Comparison of ENCODE assay signal across 11 mouse cellular contexts in the genomic region with DNA sequence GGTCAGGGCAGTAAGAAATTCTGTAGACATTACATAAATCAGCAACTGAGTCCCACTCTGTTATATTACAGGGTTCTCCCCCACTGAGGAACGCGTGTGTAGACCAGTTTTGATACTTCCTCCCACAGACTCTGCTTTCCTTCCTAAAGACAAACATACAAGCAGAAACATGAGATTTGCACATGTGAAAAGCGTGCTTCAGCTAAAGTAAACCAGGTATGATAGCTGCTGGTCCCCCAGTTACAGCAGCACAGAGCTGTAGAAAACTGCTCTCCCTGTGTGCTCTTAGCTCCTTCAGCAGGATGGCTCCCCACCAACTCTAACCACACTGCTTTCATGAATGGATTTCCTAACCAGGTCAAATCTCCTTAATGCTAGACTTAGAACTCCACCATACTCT.
"Had no signal": no experiment of that assay in that cellular context is flagged by ENCODE, and none has a peak within 500 bp of the region (broad histone marks: within the 10 kb centered on the region; RNA-seq: fewer than 3 reads in every experiment).

No protein-coding gene starts in this region.

- H3K4me1 ChIP-seq: liver, embryonic 15.5 days; stomach, embryonic 15.5 days had no signal

- H3K9ac ChIP-seq: liver, embryonic 15.5 days; midbrain, embryonic 15.5 days; stomach, embryonic 15.5 days had no signal

- H3K4me3 ChIP-seq: limb, embryonic 10.5 days; liver, embryonic 15.5 days; midbrain, embryonic 15.5 days; stomach, embryonic 15.5 days had no signal

- H3K4me2 ChIP-seq: liver, embryonic 11.5 days; liver, embryonic 15.5 days; midbrain, embryonic 15.5 days; stomach, embryonic 15.5 days had no signal

- ATAC-seq: lung, postnatal 0 days; midbrain, embryonic 15.5 days had no signal

- H3K27ac ChIP-seq: limb, embryonic 10.5 days; liver, embryonic 15.5 days; midbrain, embryonic 15.5 days; stomach, embryonic 15.5 days had no signal

- H3K36me3 ChIP-seq: limb, embryonic 10.5 days; liver, embryonic 15.5 days; midbrain, embryonic 15.5 days; stomach, embryonic 15.5 days had no signal

- DNase-seq: kidney, postnatal 25 days; lung, adult 2 months; lung, postnatal 36 days; thymus, adult 2 months; thymus, postnatal 25 days had no signal

- H3K9me3 ChIP-seq: limb, embryonic 10.5 days; liver, embryonic 15.5 days; midbrain, embryonic 15.5 days; stomach, embryonic 15.5 days had no signal

- H3K27me3 ChIP-seq: liver, embryonic 15.5 days; midbrain, embryonic 15.5 days; stomach, embryonic 15.5 days had no signal
